Comparison of ENCODE assay signal across 14 mouse cellular contexts in genomic region chr3:102574320-102574719, GRCm38 (mm10).
"Had no signal": no experiment of that assay in that cellular context is flagged by ENCODE, and none has a peak within 500 bp of the region (broad histone marks: within the 10 kb centered on the region; RNA-seq: fewer than 3 reads in every experiment).

No protein-coding gene starts in this region.

- H3K9ac ChIP-seq: lung, embryonic 14.5 days; midbrain, embryonic 12.5 days; neural tube, embryonic 12.5 days; stomach, embryonic 15.5 days had no signal

- H3K4me2 ChIP-seq: lung, embryonic 14.5 days; midbrain, embryonic 12.5 days; neural tube, embryonic 12.5 days; stomach, embryonic 15.5 days had no signal

- H3K4me1 ChIP-seq: midbrain, embryonic 10.5 days; midbrain, embryonic 12.5 days; neural tube, embryonic 12.5 days; stomach, embryonic 15.5 days had no signal

- ATAC-seq: midbrain, embryonic 16.5 days had no signal

- H3K27ac ChIP-seq: midbrain, embryonic 10.5 days; midbrain, embryonic 12.5 days; neural tube, embryonic 12.5 days; stomach, embryonic 15.5 days; stomach, postnatal 0 days had no signal

- H3K9me3 ChIP-seq: midbrain, embryonic 10.5 days; midbrain, embryonic 12.5 days; neural tube, embryonic 12.5 days; stomach, embryonic 15.5 days had no signal

- H3K36me3 ChIP-seq: midbrain, embryonic 10.5 days; midbrain, embryonic 12.5 days; neural tube, embryonic 12.5 days; stomach, embryonic 15.5 days had no signal

- DNase-seq: lung, embryonic 14.5 days; lung, postnatal 10 days; lung, postnatal 4 days; midbrain, embryonic 14.5 days; right cerebral cortex, postnatal 14 days; thymus, adult 2 months; thymus, postnatal 25 days; thymus, postnatal 4 days had no signal

- H3K4me3 ChIP-seq: midbrain, embryonic 10.5 days; midbrain, embryonic 12.5 days; neural tube, embryonic 12.5 days; stomach, embryonic 15.5 days had no signal

- H3K27me3 ChIP-seq: midbrain, embryonic 12.5 days; neural tube, embryonic 12.5 days; stomach, embryonic 15.5 days had no signal
